Mouse (Mus musculus) megakaryocyte, embryonic 14.5 days (primary cell): Measurements from ENCODE around the gene Rgs17. TPM values are rescaled to one million over a fixed set of nuclear protein-coding genes. Genes with fewer than 3 reads are reported as not detected.

ENCODE experiments used
- H3K27me3 ChIP-seq: replicated peaks from 2 replicates; pipeline ENCODE3; 2012; ENCODE audit warnings: inconsistent platforms
- H3K36me3 ChIP-seq: replicated peaks from 2 replicates; pipeline ENCODE3; 2012; ENCODE audit warnings: low read length, inconsistent platforms, mixed read lengths
- H3K4me1 ChIP-seq: 2 replicates; pipeline ENCODE4 v1.6.1; 2012; ENCODE audit warnings: inconsistent platforms
- H3K4me3 ChIP-seq: replicated peaks from 2 replicates; pipeline ENCODE3; 2012; ENCODE audit warnings: moderate library complexity, mild to moderate bottlenecking, inconsistent platforms
- H3K9me3 ChIP-seq: 2 replicates; pipeline ENCODE4 v1.6.1; 2012; ENCODE audit warnings: inconsistent platforms
- FLI1 ChIP-seq: IDR thresholded peaks from 2 replicates; pipeline ENCODE4 v1.6.1; 2012; ENCODE audit warnings: low read length, inconsistent platforms, mixed read lengths
- GATA1 ChIP-seq: IDR thresholded peaks from 3 replicates; pipeline ENCODE4 v1.6.1; 2012; ENCODE audit warnings: mixed read lengths, low read length, inconsistent platforms, borderline replicate concordance
- polyA plus RNA-seq: library from polyadenylated mRNA; stranded (reverse); fragments of >175 nt; gene quantifications from 2 replicates; pipeline ENCODE4 v1.2.3, GENCODE M21; 2012; ENCODE audit warnings: low replicate concordance; ENCODE audit not compliant: insufficient read depth

Rgs17 gene
- polyA plus RNA-seq, 1 experiment, result not detected

DNA sequence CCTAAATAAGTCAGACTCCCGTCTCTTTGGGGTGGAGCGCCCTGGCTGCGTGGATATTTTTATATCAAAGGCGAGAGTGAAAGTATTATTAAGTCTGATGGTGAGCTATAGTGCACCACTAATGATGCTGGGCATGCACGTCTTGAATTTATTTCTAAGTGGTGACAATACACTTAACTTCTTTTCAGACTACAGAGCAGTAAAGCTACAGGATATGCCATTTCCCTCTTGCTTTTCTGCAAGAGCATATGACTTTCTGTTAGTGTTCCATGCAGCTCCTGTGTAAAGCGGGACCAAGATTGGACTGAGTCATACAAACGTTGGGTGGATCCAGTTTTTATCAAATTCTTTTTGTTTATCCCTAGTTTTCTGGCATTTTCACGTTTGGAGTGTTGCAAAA, 115.8 kb downstream of the Rgs17 start:
- H3K4me1 ChIP-seq, result peaks cover 50% of the 10 kb centered on the region
- no peak for TF ChIP-seq GATA1
- no peak for TF ChIP-seq FLI1
- peaks cover 23% of the 10 kb centered on the region for H3K36me3 ChIP-seq
- H3K4me3 ChIP-seq, result peak overlapping the region; percentile 97
- H3K27me3 ChIP-seq, result no peaks in the 10 kb centered on the region
- no peaks in the 10 kb centered on the region for H3K9me3 ChIP-seq

DNA sequence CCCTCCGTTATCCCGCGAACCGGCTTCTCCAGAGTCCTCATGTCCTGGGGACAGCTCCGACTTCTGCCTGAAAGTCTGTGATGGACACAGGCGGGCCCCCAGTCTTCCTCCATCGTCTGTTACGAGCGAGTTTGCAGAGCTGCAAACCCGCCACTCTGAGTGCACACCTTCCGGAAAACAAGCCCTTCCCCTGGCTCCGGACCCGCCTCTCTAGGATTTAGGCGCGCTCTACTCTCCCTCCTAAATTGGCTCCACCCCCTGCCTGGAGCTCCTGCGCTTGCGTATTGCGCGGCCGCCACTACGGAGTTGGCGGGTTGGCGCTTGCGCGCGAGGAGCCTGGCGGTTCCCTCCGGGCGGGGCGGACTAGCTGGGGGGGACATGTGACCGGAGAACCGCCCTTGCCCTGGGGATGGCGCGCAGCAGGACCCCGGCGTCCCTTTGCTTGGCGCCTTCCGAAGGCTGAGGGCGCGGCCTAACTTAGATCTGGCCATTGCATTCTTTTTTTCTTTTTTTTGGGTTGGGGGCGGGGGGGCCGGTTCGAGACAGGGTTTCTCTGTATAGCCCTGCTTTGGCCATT, 116.4 kb downstream of the Rgs17 start:
- H3K36me3 ChIP-seq, result peaks cover 23% of the 10 kb centered on the region
- H3K9me3 ChIP-seq, result no peaks in the 10 kb centered on the region
- H3K4me1 ChIP-seq, result peaks cover 56% of the 10 kb centered on the region
- H3K27me3 ChIP-seq, result no peaks in the 10 kb centered on the region
- peak overlapping the region; percentile 97 for H3K4me3 ChIP-seq
- TF ChIP-seq GATA1 (no peak), FLI1 (no peak)

DNA sequence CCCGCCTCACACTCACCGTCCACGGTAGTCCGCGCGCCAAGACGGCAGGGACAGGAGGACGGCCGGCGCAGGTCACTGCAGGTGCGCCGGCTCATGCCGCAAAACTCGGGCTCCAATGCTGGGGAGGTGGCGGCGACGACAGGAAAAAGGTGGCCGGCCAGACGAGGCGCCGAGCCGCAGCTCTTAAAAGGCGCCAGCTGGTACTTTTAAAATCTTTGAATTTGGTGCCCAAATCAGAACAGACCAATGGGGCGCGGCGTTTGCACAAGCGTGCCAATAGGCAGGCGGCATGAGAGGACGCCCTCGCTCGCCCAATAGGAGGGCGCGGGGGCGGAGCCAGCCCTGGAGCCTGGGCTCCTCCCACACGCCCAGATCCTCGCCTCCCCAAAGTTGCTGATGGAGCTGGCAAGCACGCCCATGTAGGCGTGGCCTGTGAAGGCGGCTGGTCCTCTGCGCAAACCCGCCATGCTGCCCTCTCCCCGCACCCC, 116.9 kb downstream of the Rgs17 start, which contains the start of gene Fbxo5:
Gene Fbxo5 (minus strand): TSS at position 358 of the 488 bp plus-strand sequence.
- Histone ChIP-seq H3K27me3 (no peaks in the 10 kb centered on the region), H3K9me3 (no peaks in the 10 kb centered on the region), H3K4me3 (peak within 1 kb of the TSS; percentile 97), H3K36me3 (peaks cover 26% of the 10 kb centered on the region), H3K4me1 (peaks cover 58% of the 10 kb centered on the region)
- TF ChIP-seq GATA1, result no peak
- TF ChIP-seq FLI1, result peak; percentile 70; the same call in 1 of the 2 replicates

DNA sequence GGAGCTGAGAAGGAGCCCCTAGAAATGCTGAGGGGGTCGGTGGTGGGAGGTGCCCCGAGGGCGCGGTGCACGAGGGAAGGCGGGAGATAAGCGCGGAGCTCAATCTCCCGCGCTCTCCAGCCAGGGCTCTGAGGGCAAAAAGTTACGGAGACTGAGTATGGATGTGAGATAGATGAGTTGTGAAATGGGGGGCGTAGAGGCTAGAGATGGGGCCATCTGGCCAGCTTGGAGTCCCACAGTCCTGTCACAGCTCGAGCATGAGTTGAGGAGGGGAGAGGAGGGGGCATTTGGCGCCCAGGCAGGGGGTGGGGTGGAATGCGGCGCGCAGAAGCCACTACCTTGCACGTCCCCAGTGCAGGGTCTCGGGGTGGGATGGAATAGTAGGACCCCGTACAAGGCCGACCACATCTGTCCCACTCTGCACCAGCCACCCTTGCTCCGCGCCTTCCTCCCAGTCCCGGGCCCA, 117.5 kb downstream of the Rgs17 start:
- Histone ChIP-seq H3K4me3 (peak overlapping the region; percentile 97), H3K36me3 (peaks cover 31% of the 10 kb centered on the region), H3K4me1 (peaks cover 58% of the 10 kb centered on the region), H3K9me3 (no peaks in the 10 kb centered on the region), H3K27me3 (no peaks in the 10 kb centered on the region)
- TF ChIP-seq FLI1, result no peak

DNA sequence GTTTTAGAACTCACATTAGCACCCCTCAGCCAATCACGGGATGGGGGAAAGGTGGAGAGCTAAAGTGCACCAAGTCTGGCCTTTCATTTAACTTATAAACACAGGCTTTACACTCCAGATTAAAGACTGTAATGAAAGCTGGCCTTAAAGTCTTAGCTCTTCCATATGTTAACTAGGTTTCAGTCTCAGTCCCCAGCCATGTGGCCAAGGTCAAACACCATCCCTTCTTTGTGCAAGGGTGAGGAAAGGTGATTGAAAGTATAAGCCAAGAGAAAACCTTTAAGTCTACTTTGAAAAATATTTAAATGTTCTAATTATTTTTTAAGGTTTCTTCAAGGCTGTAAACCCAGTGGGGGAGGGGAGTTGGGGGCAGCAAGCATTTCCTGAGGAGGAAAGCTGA, 118.5 kb downstream of the Rgs17 start:
- peak overlapping the region; percentile 97 for H3K4me3 ChIP-seq
- peaks cover 39% of the 10 kb centered on the region for H3K36me3 ChIP-seq
- TF ChIP-seq FLI1 (no peak), GATA1 (no peak)
- H3K4me1 ChIP-seq, result peaks cover 58% of the 10 kb centered on the region
- no peaks in the 10 kb centered on the region for H3K27me3 ChIP-seq
- H3K9me3 ChIP-seq, result no peaks in the 10 kb centered on the region

DNA sequence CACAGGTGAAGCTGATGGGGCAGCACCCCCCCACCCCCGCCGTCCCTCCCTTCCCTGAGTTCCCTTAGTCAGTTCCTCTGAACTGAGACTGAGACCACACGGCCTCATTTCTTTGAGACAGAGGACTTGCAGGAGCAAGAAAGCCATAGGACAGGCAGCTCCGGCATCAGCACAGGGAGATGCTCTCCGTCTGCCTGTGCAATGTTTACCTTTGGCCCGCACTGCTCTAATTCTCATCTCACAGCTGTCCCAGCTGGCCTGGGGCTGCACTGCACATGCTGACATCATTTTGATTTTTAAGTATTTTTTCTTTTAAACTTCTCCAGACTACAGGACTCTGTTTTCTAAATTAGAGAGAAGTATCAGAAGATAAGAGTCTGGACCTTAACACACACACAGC, 119.3 kb downstream of the Rgs17 start:
- Histone ChIP-seq H3K27me3 (no peaks in the 10 kb centered on the region), H3K4me3 (peak overlapping the region; percentile 97), H3K36me3 (peaks cover 48% of the 10 kb centered on the region), H3K4me1 (peaks cover 55% of the 10 kb centered on the region), H3K9me3 (no peaks in the 10 kb centered on the region)
- no peak for TF ChIP-seq GATA1
- no peak for TF ChIP-seq FLI1

DNA sequence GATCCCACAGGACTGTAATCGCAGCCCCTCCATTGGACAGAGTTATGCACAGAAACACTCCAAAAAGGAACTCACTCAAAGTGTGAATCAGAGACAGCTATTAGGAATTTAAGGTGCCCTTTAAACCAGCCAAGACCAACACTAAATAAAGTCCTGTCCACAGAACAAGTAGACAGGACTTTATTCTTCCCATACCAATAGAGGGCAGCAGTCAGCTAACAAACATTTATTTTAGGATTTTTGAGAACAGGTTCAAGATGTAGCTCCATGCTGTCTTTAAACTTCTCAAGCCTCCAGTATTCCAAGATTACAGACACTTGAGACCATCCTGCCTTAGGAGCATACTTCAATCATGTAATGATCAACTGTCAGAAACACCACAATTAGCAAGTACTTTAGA, 121.7 kb downstream of the Rgs17 start:
- Histone ChIP-seq H3K9me3 (no peaks in the 10 kb centered on the region), H3K36me3 (peaks cover 51% of the 10 kb centered on the region), H3K4me3 (no peak overlapping the region), H3K27me3 (no peaks in the 10 kb centered on the region), H3K4me1 (peaks cover 41% of the 10 kb centered on the region)
- TF ChIP-seq GATA1, result no peak
- no peak for TF ChIP-seq FLI1

DNA sequence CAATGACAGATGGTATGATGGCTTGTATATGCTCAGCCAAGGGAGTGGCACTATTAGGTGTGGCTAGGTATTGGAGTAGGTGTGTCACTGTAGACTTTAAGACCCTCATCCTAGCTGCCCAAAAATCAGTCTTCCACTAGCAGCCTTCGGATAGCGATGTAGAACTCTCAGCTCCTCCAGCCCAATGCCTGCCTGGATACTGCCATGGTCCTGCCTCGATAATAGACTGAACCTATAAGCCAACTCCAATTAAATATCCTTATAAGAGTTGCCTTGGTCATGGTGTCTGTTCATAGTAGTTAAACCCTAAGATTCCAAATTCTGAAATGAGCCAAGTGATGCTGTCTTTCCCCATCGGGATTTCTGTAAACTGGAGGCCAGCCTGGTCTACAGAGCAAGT, 124.1 kb downstream of the Rgs17 start:
- Histone ChIP-seq H3K4me1 (peaks cover 25% of the 10 kb centered on the region), H3K9me3 (no peaks in the 10 kb centered on the region), H3K36me3 (peaks cover 51% of the 10 kb centered on the region), H3K4me3 (no peak overlapping the region), H3K27me3 (no peaks in the 10 kb centered on the region)
- TF ChIP-seq FLI1 (no peak), GATA1 (no peak)

DNA sequence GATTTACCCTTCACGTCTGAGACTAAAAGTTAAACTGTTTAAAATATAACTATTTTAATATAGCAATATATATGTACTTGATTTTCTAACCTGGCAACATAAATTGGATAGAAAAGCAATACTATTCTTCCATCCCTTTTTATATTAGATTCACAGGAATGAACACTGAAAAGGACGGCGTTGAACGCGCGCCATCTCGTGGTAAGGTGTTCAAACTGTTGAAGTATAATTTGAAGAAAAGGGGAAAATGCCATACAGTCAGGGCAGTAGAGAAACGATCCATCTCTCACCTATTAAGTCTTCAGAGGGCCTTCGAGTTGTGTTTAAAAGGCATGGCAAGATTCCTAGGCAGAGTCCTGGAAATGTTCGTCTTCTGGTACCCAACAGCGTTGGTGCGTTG, 131.5 kb downstream of the Rgs17 start:
- Histone ChIP-seq H3K36me3 (no peaks in the 10 kb centered on the region), H3K4me1 (peaks cover 4% of the 10 kb centered on the region; the same call in 1 of the 2 replicates), H3K4me3 (no peak overlapping the region), H3K27me3 (peaks cover 9% of the 10 kb centered on the region), H3K9me3 (no peaks in the 10 kb centered on the region)
- TF ChIP-seq GATA1 (no peak), FLI1 (no peak)

DNA sequence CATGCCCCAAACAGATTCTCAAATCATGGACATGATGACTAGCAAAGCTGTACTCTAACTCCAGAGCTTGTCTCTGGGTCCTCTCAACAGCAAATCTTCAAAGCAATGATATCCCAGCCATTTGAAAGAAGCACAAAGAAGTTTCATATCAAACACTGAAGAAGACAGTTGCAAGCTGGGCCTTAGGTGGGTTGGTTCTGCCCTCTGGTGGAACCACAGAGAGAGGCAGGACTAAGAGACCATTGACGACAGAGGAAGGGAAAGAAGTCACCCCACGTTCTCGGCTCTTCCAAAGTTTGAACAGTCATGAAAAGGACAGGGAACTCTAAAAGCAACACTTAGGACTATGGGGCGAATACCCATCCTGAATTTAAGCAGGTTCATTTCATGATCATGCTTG, 135.3 kb downstream of the Rgs17 start:
- peak overlapping the region; percentile 33 for H3K4me3 ChIP-seq
- peaks cover 9% of the 10 kb centered on the region for H3K27me3 ChIP-seq
- no peaks in the 10 kb centered on the region for H3K9me3 ChIP-seq
- peaks cover 4% of the 10 kb centered on the region; the same call in 1 of the 2 replicates for H3K4me1 ChIP-seq
- TF ChIP-seq GATA1 (no peak), FLI1 (no peak)
- no peaks in the 10 kb centered on the region for H3K36me3 ChIP-seq

Other genes starting within 250 kb of the Rgs17 start
- gene Fbxo5, start 116.8 kb downstream of the Rgs17 start, polyA plus RNA-seq, result 1.5 TPM in 1 of 2 replicates, not detected in the other
- 1.1 and 2.4 TPM in 2 replicates for gene Mtrf1l, start 98.5 kb downstream of the Rgs17 start, polyA plus RNA-seq